Mouse (Mus musculus): ENCODE results near the gene Sipa1l2. TPM values are rescaled to one million over a fixed set of nuclear protein-coding genes. Genes with fewer than 3 reads are reported as not detected.

Gene Sipa1l2
- polyA plus RNA-seq (2015; fragmentation: Nextera tagmentation; extraction: Ambion mirVana): 6.2 and 7.3 TPM in 2 replicates

GRCm38 (mm10) chr8:125569533-125570365 is at the start of gene Sipa1l2:
Gene Sipa1l2, minus strand, starts transcription at chr8:125569808.

Other genes with a start within 250 kb of the Sipa1l2 start
- gene Map10, start 100.0 kb upstream of the Sipa1l2 start, polyA plus RNA-seq (2015; fragmentation: Nextera tagmentation; extraction: Ambion mirVana): 3.9 and 4.1 TPM in 2 replicates
- 34.7 and 36.0 TPM in 2 replicates for gene Ntpcr, start 160.2 kb upstream of the Sipa1l2 start, polyA plus RNA-seq (2015; fragmentation: Nextera tagmentation; extraction: Ambion mirVana)

Measured in urinary bladder, postnatal 0 days (tissue).